Mouse (Mus musculus): ENCODE measurements at regions not wholly inside any gene's neighbourhood (a gene's known extent, or its start where the extent isn't known, plus 50 kb on each side); places are given as distances from the start of the nearest gene placed in this dataset.
A peak's percentile ranks its signal among the peaks of the same experiment; 100 is the strongest.

DNA sequence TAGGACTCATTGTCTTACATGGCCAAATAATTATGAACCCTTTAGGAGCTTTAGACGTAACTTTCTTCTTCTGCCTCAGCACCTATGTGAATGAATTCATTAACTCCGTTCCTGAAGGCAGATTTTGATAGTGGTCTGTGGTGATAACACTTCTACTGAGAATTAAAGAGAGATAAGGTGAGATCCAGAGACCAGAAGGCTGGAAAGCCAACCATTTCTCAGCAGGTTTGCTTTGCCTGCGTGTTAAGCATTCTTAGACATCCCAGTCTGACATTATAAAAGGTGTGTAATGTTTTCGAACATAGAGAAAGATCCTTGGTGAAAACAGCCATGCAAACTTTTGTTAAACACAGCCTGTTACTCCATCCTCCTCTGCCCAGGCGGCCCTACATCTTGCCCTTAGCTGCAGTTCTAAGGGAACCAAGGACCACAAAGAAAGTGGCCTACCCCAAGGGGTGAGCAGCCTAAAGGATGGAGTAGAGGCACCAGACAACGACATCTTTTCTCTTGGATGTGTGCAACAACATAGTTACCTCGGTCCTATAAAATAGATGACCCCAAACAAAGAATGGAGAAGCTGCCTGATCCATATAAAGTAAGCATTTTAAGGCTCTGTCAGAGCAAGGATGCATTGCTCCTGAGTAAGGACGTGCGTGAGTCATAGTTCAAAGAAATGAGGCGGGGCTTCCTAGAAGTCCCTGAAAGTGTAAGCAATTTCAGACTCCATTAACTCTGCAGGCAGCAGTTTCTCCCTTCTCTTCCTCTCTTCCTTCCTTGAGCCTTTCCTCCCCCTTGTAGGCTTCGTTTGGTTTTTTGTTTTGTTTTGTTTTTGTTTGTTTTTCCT lies 55.1 kb upstream of the Xpr1 start:
- Histone ChIP-seq H3K9me3 (no peaks in the 10 kb centered on the region), H3K27me3 (ENCODE audit: insufficient read depth, poor library complexity, severe bottlenecking) (peaks cover 7% of the 10 kb centered on the region; the same call in 1 of the 2 replicates), H3K4me3 (no peak overlapping the region), H3K27ac (no peak overlapping the region), H3K4me1 (replicated peaks) (peaks cover 18% of the 10 kb centered on the region), H3K36me3 (no peaks in the 10 kb centered on the region)
- no peak for DNase-seq (ENCODE audit: low spot score)
- 72% methylated on average over 11 of the region's 11 CpGs for WGBS

DNA sequence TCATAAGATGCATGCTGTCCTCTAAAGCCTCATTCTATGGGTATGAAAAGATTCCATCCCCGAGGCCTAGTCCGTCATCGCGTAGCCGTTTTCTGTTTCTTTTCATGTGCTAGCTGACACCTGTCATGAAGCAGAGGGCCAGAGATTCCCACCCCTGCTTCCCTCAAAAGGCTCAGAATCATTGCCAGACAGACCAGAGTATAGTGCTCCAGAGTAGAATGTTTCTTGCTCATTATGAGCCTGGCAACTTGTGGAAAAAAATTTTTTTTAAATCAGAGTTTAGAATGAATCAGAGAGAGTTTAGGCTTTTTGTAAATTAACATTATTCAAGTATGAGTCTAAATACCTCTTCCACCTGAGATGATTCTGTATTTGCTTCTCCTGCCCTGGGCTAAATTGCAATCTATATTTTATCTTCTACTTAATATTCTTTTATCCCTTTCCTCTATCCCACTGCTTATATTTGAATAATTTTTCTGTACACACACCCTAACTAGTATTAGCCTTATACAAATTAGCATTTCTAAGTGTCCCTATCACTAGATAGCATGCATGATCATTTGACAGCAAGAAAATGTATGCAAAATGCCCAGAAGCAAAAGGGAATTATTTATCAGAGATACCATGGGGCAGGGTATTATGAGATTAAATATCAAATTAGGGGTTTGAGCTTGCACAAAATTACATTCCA lies 55.9 kb upstream of the Xpr1 start:
- Histone ChIP-seq H3K36me3 (no peaks in the 10 kb centered on the region), H3K4me3 (no peak overlapping the region), H3K27me3 (ENCODE audit: insufficient read depth, poor library complexity, severe bottlenecking) (peaks cover 7% of the 10 kb centered on the region; the same call in 1 of the 2 replicates), H3K9me3 (no peaks in the 10 kb centered on the region), H3K27ac (no peak overlapping the region), H3K4me1 (replicated peaks) (peaks cover 17% of the 10 kb centered on the region)
- DNase-seq (ENCODE audit: low spot score) = no peak
- 59% methylated on average over 5 of the region's 5 CpGs for WGBS

DNA sequence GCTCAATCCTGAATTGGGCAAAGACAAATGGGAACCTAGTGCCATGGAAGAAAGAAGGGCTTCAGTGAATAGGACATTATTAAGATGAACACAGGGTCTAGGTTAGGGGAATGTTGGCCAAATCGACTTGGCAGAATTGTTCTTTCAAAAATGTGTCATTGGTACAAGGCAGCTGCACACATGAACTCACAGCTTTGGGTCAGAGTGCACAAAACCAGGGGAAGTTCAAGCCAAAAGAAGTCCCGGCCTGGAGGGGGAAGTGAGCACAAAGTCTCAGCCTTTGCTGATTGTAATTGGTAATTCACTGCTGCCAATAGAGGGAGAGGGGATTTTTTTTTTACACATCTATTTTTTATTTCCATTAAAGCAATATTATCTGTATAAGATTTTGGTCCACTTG lies 57.8 kb upstream of the Xpr1 start:
- no peaks in the 10 kb centered on the region for H3K9me3 ChIP-seq
- peaks cover 16% of the 10 kb centered on the region for H3K27me3 ChIP-seq (ENCODE audit: insufficient read depth, poor library complexity, severe bottlenecking)
- no peaks in the 10 kb centered on the region for H3K36me3 ChIP-seq
- no peak overlapping the region for H3K4me3 ChIP-seq
- no peak overlapping the region for H3K27ac ChIP-seq
- 65% methylated on average over 2 of the region's 2 CpGs for WGBS
- H3K4me1 ChIP-seq (replicated peaks) = peaks cover 17% of the 10 kb centered on the region
- no peak for DNase-seq (ENCODE audit: low spot score)

DNA sequence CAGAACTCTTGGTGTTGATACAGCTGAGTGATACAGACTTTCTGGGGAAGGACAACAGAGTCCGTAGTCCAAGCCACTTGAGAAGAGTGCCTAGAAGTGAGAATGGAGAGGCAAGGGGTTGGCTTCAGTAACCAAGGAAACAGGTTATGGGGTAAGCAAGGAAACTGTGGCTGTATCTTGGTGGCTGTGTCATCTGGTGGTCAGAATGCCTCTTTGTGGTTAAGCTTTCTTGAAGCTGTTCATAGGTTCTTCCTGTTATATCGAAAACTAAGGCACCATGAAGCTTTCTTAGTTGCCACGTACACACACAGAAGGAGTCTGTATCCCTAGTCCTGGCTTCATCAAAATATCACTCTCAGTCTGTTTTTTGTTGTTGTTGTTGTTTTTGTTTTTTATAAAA lies 59.0 kb upstream of the Xpr1 start:
- Histone ChIP-seq H3K27ac (no peak overlapping the region), H3K9me3 (no peaks in the 10 kb centered on the region), H3K36me3 (no peaks in the 10 kb centered on the region), H3K4me3 (no peak overlapping the region), H3K4me1 (replicated peaks) (peaks cover 17% of the 10 kb centered on the region), H3K27me3 (ENCODE audit: insufficient read depth, poor library complexity, severe bottlenecking) (peaks cover 17% of the 10 kb centered on the region)
- DNase-seq (ENCODE audit: low spot score) = no peak
- WGBS = 88% methylated on average over 3 of the region's 3 CpGs

DNA sequence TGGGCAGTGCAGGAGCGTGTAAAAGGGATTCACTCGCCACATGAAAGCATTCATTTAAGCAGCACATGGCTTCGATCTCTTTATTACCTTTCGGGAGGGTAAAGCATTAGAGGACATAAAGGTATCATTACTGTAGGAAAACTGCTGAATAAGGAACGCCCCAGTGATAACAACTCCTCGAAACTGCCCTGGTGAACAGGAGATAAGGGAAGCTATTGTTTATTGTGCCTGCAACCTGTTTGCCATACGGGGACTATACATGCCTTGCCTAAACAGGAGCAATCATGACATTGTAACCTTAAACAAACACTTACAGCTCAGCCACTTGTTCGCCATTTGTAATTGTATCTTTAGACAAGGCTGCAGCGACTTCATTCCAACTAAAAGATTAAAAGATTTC lies 64.9 kb upstream of the Xpr1 start:
- H3K36me3 ChIP-seq = no peaks in the 10 kb centered on the region
- WGBS = 73% methylated on average over 9 of the region's 9 CpGs
- H3K9me3 ChIP-seq = no peaks in the 10 kb centered on the region

DNA sequence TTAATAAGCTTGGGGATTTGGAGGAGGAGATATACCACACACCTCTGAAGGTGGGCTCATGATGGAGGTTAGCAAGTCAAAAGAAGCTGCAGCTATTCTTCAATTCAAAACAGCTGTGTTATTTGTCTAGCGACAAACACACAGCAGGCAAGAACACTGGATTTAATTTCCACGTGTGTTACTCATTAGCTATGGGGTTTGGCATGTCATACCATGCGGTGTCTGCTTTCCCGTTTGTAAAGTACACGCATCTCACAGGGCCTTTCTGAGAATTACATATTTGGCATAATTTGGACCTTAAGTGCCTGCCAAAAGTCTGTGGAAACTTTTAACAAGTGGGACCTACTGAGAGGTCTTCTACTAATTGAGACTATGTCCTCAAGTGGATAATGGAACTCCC lies 65.5 kb upstream of the Xpr1 start:
- WGBS = 70% methylated on average over 5 of the region's 5 CpGs

More for the DNA sequence above, 64.9 kb upstream of the Xpr1 start:
- Histone ChIP-seq H3K4me3 (no peak overlapping the region), H3K27me3 (ENCODE audit: insufficient read depth, poor library complexity, severe bottlenecking) (peaks cover 18% of the 10 kb centered on the region; the same call in 1 of the 2 replicates), H3K27ac (no peak overlapping the region), H3K4me1 (replicated peaks) (peaks cover 6% of the 10 kb centered on the region; the same call in 1 of the 2 replicates)
- DNase-seq (ENCODE audit: low spot score) = no peak

DNA sequence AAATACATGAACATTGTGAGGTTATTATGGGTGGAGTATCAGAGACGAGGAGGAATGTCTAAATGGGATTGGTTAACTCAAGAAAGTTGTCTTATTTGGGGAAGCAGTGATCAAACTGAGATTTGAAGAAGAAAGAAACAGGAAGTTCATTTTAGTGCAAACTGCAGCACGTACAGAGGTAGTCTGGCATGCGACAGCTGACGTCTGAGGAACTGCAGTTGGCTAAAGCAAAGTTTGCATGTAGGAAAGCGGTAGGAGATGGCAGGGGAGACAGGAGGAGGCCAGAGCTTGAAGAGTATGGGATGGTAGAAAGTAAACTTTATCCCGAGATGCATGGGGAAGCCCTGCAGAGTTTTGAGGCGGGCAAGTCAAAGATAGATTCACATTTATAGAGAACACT lies 66.5 kb upstream of the Xpr1 start:
- WGBS = 80% methylated on average over 7 of the region's 7 CpGs

More for the DNA sequence above, 65.5 kb upstream of the Xpr1 start:
- Histone ChIP-seq H3K9me3 (no peaks in the 10 kb centered on the region), H3K36me3 (no peaks in the 10 kb centered on the region), H3K4me3 (no peak overlapping the region), H3K27me3 (ENCODE audit: insufficient read depth, poor library complexity, severe bottlenecking) (peaks cover 18% of the 10 kb centered on the region; the same call in 1 of the 2 replicates), H3K4me1 (replicated peaks) (peaks cover 6% of the 10 kb centered on the region; the same call in 1 of the 2 replicates), H3K27ac (no peak overlapping the region)
- no peak for DNase-seq (ENCODE audit: low spot score)

DNA sequence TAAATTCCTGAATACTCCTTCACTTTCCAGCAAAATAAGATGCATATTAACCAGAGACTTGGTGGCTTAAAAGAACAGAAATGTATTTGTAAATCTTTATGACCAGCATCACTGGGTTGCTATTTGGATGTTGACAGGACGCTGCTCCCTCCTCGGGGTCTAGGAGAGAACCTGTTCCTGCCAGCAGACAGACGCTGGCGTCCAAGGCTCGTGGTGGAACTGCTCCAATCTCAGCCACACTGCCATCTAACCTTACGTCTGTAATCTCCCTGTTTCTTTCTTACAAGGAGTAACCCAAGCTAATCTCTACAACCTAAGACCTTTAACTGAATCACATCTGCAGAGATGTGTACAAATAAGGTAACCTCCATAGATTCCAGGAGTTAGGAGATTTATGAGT lies 70.1 kb upstream of the Acbd6 start:
- no peak for DNase-seq (ENCODE audit: low spot score)
- H3K27ac ChIP-seq = no peak overlapping the region
- WGBS = 91% methylated on average over 6 of the region's 6 CpGs
- H3K9me3 ChIP-seq = no peaks in the 10 kb centered on the region
- H3K4me1 ChIP-seq (replicated peaks) = peaks cover 21% of the 10 kb centered on the region
- H3K27me3 ChIP-seq (ENCODE audit: insufficient read depth, poor library complexity, severe bottlenecking) = peaks cover 25% of the 10 kb centered on the region; the same call in 1 of the 2 replicates
- no peak overlapping the region for H3K4me3 ChIP-seq
- H3K36me3 ChIP-seq = no peaks in the 10 kb centered on the region

More for the DNA sequence above, 66.5 kb upstream of the Xpr1 start:
- no peaks in the 10 kb centered on the region for H3K36me3 ChIP-seq
- no peak overlapping the region for H3K27ac ChIP-seq
- no peak for DNase-seq (ENCODE audit: low spot score)
- peaks cover 6% of the 10 kb centered on the region; the same call in 1 of the 2 replicates for H3K4me1 ChIP-seq (replicated peaks)
- no peaks in the 10 kb centered on the region for H3K9me3 ChIP-seq
- H3K27me3 ChIP-seq (ENCODE audit: insufficient read depth, poor library complexity, severe bottlenecking) = peaks cover 20% of the 10 kb centered on the region; the same call in 1 of the 2 replicates
- H3K4me3 ChIP-seq = no peak overlapping the region

DNA sequence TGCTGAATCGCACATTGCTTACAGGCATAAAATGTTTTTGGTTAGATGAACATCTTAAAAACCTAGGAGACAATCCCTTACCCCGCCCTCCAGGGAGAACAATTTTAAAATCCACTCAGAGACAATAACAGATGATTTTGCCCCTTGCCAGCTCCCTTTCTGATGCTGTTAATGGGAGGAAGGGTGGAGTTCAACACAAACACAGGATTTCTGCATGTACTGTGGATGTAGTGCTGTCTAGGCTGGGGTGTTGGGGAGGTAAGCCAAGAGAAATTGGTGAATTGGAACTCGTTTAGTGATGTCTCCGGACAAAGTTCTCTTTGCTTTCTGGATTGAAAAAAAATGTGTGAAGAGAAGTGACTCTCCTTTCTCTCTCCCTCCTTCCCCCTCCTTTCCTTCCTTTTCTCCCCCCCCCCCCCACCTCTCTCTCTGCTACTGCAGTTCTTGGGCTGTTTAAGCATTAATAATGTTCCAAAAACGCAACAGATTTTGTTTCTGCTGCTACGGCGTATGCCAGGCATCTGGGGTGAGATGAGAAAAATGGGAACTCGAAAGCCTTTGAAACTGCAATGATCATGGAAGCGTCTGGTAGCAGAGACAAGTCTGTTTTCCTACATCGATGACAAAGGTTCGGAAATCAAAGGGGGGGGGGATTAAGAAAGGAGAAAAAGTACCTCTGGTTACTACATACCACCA lies 68.8 kb upstream of the Acbd6 start:
- 87% methylated on average over 11 of the region's 11 CpGs for WGBS
- Histone ChIP-seq H3K36me3 (no peaks in the 10 kb centered on the region), H3K27me3 (ENCODE audit: insufficient read depth, poor library complexity, severe bottlenecking) (peaks cover 22% of the 10 kb centered on the region; the same call in 1 of the 2 replicates), H3K4me3 (no peak overlapping the region), H3K27ac (no peak overlapping the region), H3K9me3 (no peaks in the 10 kb centered on the region), H3K4me1 (replicated peaks) (peaks cover 21% of the 10 kb centered on the region)
- no peak for DNase-seq (ENCODE audit: low spot score)

DNA sequence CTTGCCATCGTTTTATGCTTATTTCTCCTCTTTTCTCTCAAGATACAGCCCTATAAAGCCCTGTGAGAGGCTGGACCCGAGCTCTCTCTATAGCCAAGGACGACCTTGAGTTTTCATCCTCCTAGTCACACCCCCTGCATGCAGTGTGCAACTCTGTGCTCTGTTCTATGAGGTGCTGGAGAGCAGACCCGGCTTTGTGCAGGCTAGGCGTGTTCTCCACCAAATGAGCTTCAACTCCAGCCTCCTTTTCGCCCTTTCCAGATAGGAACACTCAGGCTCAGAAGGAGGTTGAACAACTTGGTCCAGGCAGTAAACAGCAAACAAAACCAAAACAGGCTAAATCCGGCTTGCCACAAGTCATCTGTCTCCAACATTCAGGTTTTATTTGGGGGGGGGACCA lies 67.8 kb upstream of the Acbd6 start:
- DNase-seq (ENCODE audit: low spot score) = no peak
- H3K9me3 ChIP-seq = no peaks in the 10 kb centered on the region
- H3K27ac ChIP-seq = no peak overlapping the region
- 75% methylated on average over 7 of the region's 7 CpGs for WGBS
- peaks cover 21% of the 10 kb centered on the region for H3K4me1 ChIP-seq (replicated peaks)
- peaks cover 23% of the 10 kb centered on the region for H3K27me3 ChIP-seq (ENCODE audit: insufficient read depth, poor library complexity, severe bottlenecking)
- H3K4me3 ChIP-seq = no peak overlapping the region
- H3K36me3 ChIP-seq = no peaks in the 10 kb centered on the region

DNA sequence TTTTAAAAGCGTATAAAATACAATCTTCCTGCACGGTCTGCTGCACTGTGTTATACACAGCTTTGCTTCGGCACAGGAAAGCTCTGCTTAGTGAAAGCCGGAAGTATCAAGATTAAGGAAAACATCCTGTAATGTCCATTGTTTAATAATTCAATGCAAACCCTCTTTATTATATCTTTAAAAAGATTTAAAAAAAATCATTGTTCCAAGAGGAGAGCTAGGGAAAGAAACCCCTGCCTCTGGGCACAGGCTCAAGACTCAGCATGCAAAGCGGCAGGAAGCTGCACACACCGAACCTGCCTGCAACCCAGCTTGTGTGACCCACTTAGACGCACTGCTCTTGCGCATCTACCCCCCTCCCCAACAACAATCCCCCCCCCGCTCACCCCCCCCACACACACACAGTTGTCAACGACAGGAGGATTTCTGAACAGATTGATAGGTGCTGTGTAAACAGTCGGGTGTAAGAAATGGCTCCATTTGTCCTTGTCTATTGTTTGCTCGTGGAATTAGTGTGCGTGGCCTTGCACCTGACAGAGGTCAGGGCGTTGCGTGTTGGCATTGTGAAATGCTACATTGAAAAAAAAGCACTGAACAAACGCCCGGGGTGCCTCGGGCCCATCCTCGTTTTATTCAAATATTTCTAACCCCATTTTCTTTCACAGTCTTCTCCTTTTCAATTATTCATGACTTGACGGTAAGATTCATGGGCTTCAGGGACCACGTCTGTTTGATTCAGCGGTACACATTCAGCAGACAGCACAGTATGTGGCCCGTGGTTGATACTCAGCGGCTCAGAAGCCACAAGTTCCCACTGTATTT lies 66.5 kb upstream of the Acbd6 start:
- H3K27ac ChIP-seq = peak overlapping the region; percentile 77

DNA sequence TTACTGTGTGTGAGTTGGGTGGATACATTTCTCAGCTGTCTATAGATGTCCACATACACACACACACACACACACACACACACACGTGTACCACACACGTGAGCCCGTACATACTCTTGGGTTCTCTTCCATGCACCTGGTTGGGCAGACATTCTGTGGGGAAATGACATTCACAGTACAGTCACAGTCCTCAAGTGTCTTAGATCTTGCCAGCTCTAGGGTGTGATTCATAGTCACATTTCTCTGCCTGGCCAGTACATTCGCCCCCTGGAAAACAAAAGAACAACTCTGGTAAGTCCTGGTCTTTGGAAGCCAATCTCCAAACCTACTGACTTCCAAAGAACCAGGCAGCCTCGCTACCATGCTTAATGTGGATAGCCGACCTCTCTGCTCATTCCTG lies 64.6 kb upstream of the Acbd6 start:
- no peak overlapping the region for H3K27ac ChIP-seq
- WGBS = 87% methylated on average over 6 of the region's 6 CpGs
- no peak for DNase-seq (ENCODE audit: low spot score)
- peaks cover 21% of the 10 kb centered on the region for H3K4me1 ChIP-seq (replicated peaks)
- peaks cover 23% of the 10 kb centered on the region for H3K27me3 ChIP-seq (ENCODE audit: insufficient read depth, poor library complexity, severe bottlenecking)
- no peak overlapping the region for H3K4me3 ChIP-seq
- no peaks in the 10 kb centered on the region for H3K9me3 ChIP-seq
- no peaks in the 10 kb centered on the region for H3K36me3 ChIP-seq

More for the DNA sequence above, 66.5 kb upstream of the Acbd6 start:
- Histone ChIP-seq H3K4me3 (peak overlapping the region; percentile 40), H3K9me3 (no peaks in the 10 kb centered on the region), H3K27me3 (ENCODE audit: insufficient read depth, poor library complexity, severe bottlenecking) (peaks cover 23% of the 10 kb centered on the region), H3K4me1 (replicated peaks) (peaks cover 21% of the 10 kb centered on the region), H3K36me3 (no peaks in the 10 kb centered on the region)
- DNase-seq (ENCODE audit: low spot score) = peak; percentile 38
- WGBS = 25% methylated on average over 24 of the region's 24 CpGs
